25 mouse cellular contexts compared by ENCODE assay signal in genomic region chr14:122617656-122618055, GRCm38 (mm10).
"Had no signal": no experiment of that assay in that cellular context is flagged by ENCODE, and none has a peak within 500 bp of the region (broad histone marks: within the 10 kb centered on the region; RNA-seq: fewer than 3 reads in every experiment).

No protein-coding gene starts in this region.

- ATAC-seq: hindbrain, postnatal 0 days; intestine, embryonic 16.5 days; liver, embryonic 12.5 days had no signal

- H3K4me3 ChIP-seq: gastrocnemius, adult 2 months; heart, embryonic 10.5 days; heart, embryonic 13.5 days; heart, embryonic 15.5 days; hindbrain, embryonic 13.5 days; hindbrain, embryonic 15.5 days; kidney, embryonic 15.5 days; limb, embryonic 13.5 days; limb, embryonic 15.5 days; liver, embryonic 12.5 days had no signal

- H3K9me3 ChIP-seq: heart, embryonic 10.5 days; heart, embryonic 13.5 days; heart, embryonic 15.5 days; hindbrain, embryonic 13.5 days; hindbrain, embryonic 15.5 days; kidney, embryonic 15.5 days; limb, embryonic 13.5 days; limb, embryonic 15.5 days; liver, embryonic 12.5 days had no signal

- H3K27ac ChIP-seq: gastrocnemius, adult 2 months; heart, embryonic 10.5 days; heart, embryonic 13.5 days; heart, embryonic 15.5 days; hindbrain, embryonic 13.5 days; hindbrain, embryonic 15.5 days; hindbrain, postnatal 0 days; kidney, embryonic 15.5 days; kidney, postnatal 0 days; limb, embryonic 13.5 days; limb, embryonic 15.5 days; liver, embryonic 12.5 days; liver, embryonic 14.5 days had no signal

- H3K4me1 ChIP-seq: heart, embryonic 10.5 days; heart, embryonic 13.5 days; heart, embryonic 15.5 days; hindbrain, embryonic 13.5 days; hindbrain, embryonic 15.5 days; kidney, embryonic 15.5 days; limb, embryonic 13.5 days; limb, embryonic 15.5 days; liver, embryonic 12.5 days had no signal

- H3K27me3 ChIP-seq: heart, embryonic 13.5 days; heart, embryonic 15.5 days; hindbrain, embryonic 13.5 days; hindbrain, embryonic 15.5 days; kidney, embryonic 15.5 days; limb, embryonic 13.5 days; limb, embryonic 15.5 days; liver, embryonic 12.5 days had no signal

- H3K4me2 ChIP-seq: heart, embryonic 13.5 days; heart, embryonic 15.5 days; hindbrain, embryonic 13.5 days; hindbrain, embryonic 15.5 days; kidney, embryonic 15.5 days; limb, embryonic 13.5 days; limb, embryonic 15.5 days; liver, embryonic 12.5 days had no signal

- H3K36me3 ChIP-seq: heart, embryonic 10.5 days; heart, embryonic 13.5 days; heart, embryonic 15.5 days; hindbrain, embryonic 15.5 days; kidney, embryonic 15.5 days; limb, embryonic 13.5 days; limb, embryonic 15.5 days; liver, embryonic 12.5 days had no signal

- DNase-seq: gastrocnemius, adult 2 months; gastrocnemius, postnatal 10 days; gastrocnemius, postnatal 25 days; heart, postnatal 4 days; kidney, adult 11 months; kidney, adult 2 months; kidney, adult 9 months; kidney, postnatal 14 days; kidney, postnatal 36 days; layer of hippocampus, adult 9-11 months; layer of hippocampus, postnatal 36 days; left cerebral cortex, postnatal 4 days had no signal

- H3K9ac ChIP-seq: heart, embryonic 13.5 days; heart, embryonic 15.5 days; hindbrain, embryonic 13.5 days; hindbrain, embryonic 15.5 days; kidney, embryonic 15.5 days; limb, embryonic 13.5 days; limb, embryonic 15.5 days; liver, embryonic 12.5 days; liver, embryonic 14.5 days had no signal
